13 mouse cellular contexts compared by ENCODE assay signal in genomic region chr4:70105776-70106175, GRCm38 (mm10).
"Had no signal": no experiment of that assay in that cellular context is flagged by ENCODE, and none has a peak within 500 bp of the region (broad histone marks: within the 10 kb centered on the region; RNA-seq: fewer than 3 reads in every experiment).

No protein-coding gene starts in this region.

- DNase-seq: gastrocnemius, adult 2 months; gastrocnemius, postnatal 10 days; gastrocnemius, postnatal 25 days; heart, postnatal 10 days; heart, postnatal 4 days; kidney, adult 18-20 months; kidney, adult 8-10 months; kidney, postnatal 10 days; kidney, postnatal 25 days; kidney, postnatal 4 days; liver; liver, embryonic 13.5 days; liver, postnatal 0 days had no signal
